8 mouse cellular contexts compared by ENCODE assay signal in the genomic region with DNA sequence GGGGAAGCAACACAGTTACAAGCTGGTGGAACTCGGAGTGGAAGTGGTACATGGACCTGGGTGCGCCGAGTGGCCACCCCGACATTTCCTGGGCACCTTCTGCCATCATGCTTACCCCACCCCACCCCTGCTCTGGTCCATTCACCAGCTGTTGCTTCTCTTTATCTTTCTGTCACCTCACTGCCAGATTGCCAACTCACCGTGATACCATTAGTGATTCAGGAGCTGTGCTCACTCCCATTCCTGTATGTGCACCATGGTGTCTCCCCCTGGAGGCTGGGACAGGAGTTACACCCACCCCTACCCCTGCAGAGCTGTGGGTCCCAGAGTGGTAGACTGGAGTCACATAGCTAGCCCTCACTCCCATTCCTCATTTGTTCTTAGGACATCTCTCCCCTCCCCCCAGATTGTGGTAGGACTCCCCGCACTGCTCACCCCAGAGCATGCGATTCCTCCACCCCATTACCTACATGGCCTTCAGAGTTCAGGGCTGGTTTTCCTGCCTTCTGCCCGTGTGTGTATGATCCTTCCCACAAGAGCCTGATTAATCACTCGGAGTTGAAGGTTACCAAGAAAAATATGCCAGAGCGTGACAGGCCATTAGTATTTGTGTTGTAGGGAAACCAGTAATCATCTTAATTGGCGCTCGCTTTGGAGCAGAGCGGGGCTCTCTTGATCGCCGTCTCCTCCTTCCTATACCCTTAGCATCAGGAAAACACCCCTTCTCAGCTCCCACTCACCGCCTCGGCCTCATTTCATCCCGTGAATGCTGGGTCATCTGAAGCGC. TPM values are rescaled to one million over a fixed set of nuclear protein-coding genes. Genes with fewer than 3 reads are reported as not detected.
DNase-seq lines count a peak whose midpoint lies in the region; ATAC-seq and TF ChIP-seq lines count a peak whose summit lies in the region.

No protein-coding gene starts in this region.

- no peak overlapping the region for H3K27ac ChIP-seq in intestine, postnatal 0 days (ENCODE audit: low read depth, low read length)
- no peak overlapping the region for H3K27ac ChIP-seq in intestine, embryonic 15.5 days
- no peak overlapping the region for H3K27ac ChIP-seq in lung, embryonic 14.5 days (ENCODE audit: low read depth)
- no peak overlapping the region for H3K27ac ChIP-seq in stomach, embryonic 16.5 days (ENCODE audit: low read length)

- H3K9me3 ChIP-seq in intestine, postnatal 0 days (ENCODE audit: control insufficient read depth), result no peaks in the 10 kb centered on the region
- H3K9me3 ChIP-seq in intestine, embryonic 15.5 days, result no peaks in the 10 kb centered on the region
- H3K9me3 ChIP-seq in lung, embryonic 14.5 days (ENCODE audit: low read depth, low read length), result no peaks in the 10 kb centered on the region
- no peaks in the 10 kb centered on the region for H3K9me3 ChIP-seq in stomach, embryonic 16.5 days (replicated peaks; ENCODE audit: control insufficient read depth, low read length)

- peak; percentile 80 for TF ChIP-seq CTCF in intestine, postnatal 0 days (IDR thresholded peaks at IDR 0.05; ENCODE audit: low read depth)
- peak; percentile 69 for TF ChIP-seq CTCF in lung, embryonic 14.5 days (IDR thresholded peaks at IDR 0.05; ENCODE audit: low read depth)

- no peak overlapping the region for H3K4me3 ChIP-seq in intestine, postnatal 0 days (ENCODE audit: low read depth, low read length)
- H3K4me3 ChIP-seq in intestine, embryonic 15.5 days (replicated peaks), result no peak overlapping the region
- H3K4me3 ChIP-seq in lung, embryonic 14.5 days (ENCODE audit: low read depth, low read length), result no peak overlapping the region
- no peak overlapping the region for H3K4me3 ChIP-seq in stomach, embryonic 16.5 days (replicated peaks; ENCODE audit: low read length)

- H3K27me3 ChIP-seq in intestine, postnatal 0 days (replicated peaks; ENCODE audit: control insufficient read depth, insufficient read depth, low read length), result no peaks in the 10 kb centered on the region
- H3K27me3 ChIP-seq in intestine, embryonic 15.5 days (replicated peaks), result no peaks in the 10 kb centered on the region
- no peaks in the 10 kb centered on the region for H3K27me3 ChIP-seq in lung, embryonic 14.5 days (ENCODE audit: insufficient read depth, low read length)
- no peaks in the 10 kb centered on the region for H3K27me3 ChIP-seq in stomach, embryonic 16.5 days (ENCODE audit: control insufficient read depth, insufficient read depth, low read length)

- H3K4me2 ChIP-seq in intestine, postnatal 0 days (replicated peaks; ENCODE audit: low read depth), result no peak overlapping the region
- no peak overlapping the region for H3K4me2 ChIP-seq in intestine, embryonic 15.5 days (replicated peaks)
- H3K4me2 ChIP-seq in lung, embryonic 14.5 days, result no peak overlapping the region
- H3K4me2 ChIP-seq in stomach, embryonic 16.5 days (ENCODE audit: low read depth, low read length), result no peak overlapping the region

- H3K9ac ChIP-seq in intestine, postnatal 0 days (ENCODE audit: low read depth, low read length), result no peak overlapping the region
- H3K9ac ChIP-seq in intestine, embryonic 15.5 days, result no peak overlapping the region
- H3K9ac ChIP-seq in lung, embryonic 14.5 days, result no peak overlapping the region
- H3K9ac ChIP-seq in stomach, embryonic 16.5 days (ENCODE audit: low read length), result no peak overlapping the region

- peak; percentile 31; the same call in 1 of the 2 replicates for ATAC-seq in intestine, postnatal 0 days
- ATAC-seq in intestine, embryonic 15.5 days, result no peak
- peak; percentile 39 for ATAC-seq in CD4-positive, CD25-positive, alpha-beta regulatory T cell, adult 4 months
- ATAC-seq in lung, embryonic 14.5 days (ENCODE audit: insufficient read depth), result no peak
- peak; percentile 18 for ATAC-seq in stomach, embryonic 16.5 days (ENCODE audit: insufficient read depth, low FRiP score)

- H3K4me1 ChIP-seq in intestine, postnatal 0 days (replicated peaks; ENCODE audit: control insufficient read depth, insufficient read depth, low read length), result no peaks in the 10 kb centered on the region
- H3K4me1 ChIP-seq in intestine, embryonic 15.5 days (replicated peaks), result no peaks in the 10 kb centered on the region
- no peaks in the 10 kb centered on the region for H3K4me1 ChIP-seq in lung, embryonic 14.5 days (ENCODE audit: insufficient read depth)
- no peaks in the 10 kb centered on the region for H3K4me1 ChIP-seq in stomach, embryonic 16.5 days (ENCODE audit: control insufficient read depth, insufficient read depth, low read length)

- 83% methylated on average over 19 of the region's 19 CpGs for WGBS in intestine, postnatal 0 days
- whole genome bisulfite sequencing in intestine, embryonic 15.5 days, result 86% methylated on average over 19 of the region's 19 CpGs
- 71% methylated on average over 19 of the region's 19 CpGs for WGBS in lung, embryonic 14.5 days
- 64% methylated on average over 19 of the region's 19 CpGs for WGBS in stomach, embryonic 16.5 days

- peak; percentile 42 to 45 for DNase-seq in adrenal gland, adult 18-20 months (ENCODE audit: low spot score in 2 of 2)
- peak; percentile 35 for DNase-seq in gastrocnemius, postnatal 10 days
- DNase-seq in lung, embryonic 14.5 days, result peak; percentile 32
- DNase-seq in frontal cortex, postnatal 14 days (ENCODE audit: low spot score in 2 of 2), result no peak

- 0 out of 2 replicates have a peak, but pooled peaks cover 8% of the 10 kb centered on the region for H3K36me3 ChIP-seq in intestine, postnatal 0 days (ENCODE audit: control insufficient read depth, insufficient read depth)
- H3K36me3 ChIP-seq in intestine, embryonic 15.5 days, result no peaks in the 10 kb centered on the region
- no peaks in the 10 kb centered on the region for H3K36me3 ChIP-seq in lung, embryonic 14.5 days (ENCODE audit: insufficient read depth)
- H3K36me3 ChIP-seq in stomach, embryonic 16.5 days (ENCODE audit: control insufficient read depth, insufficient read depth, low read length), result no peaks in the 10 kb centered on the region

RNA-seq across cellular contexts. Expression of a gene that starts 54.0 kb away (rescaled TPM):
- 19.3 and 21.2 TPM in 2 replicates for polyA plus RNA-seq in intestine, postnatal 0 days (2015; fragmentation: Nextera tagmentation; extraction: Ambion mirVana)
- 11.2 and 12.0 TPM in 2 replicates for polyA plus RNA-seq in intestine, embryonic 15.5 days (2015; fragmentation: Nextera tagmentation; extraction: Ambion mirVana)
- polyA plus RNA-seq in CD4-positive, CD25-positive, alpha-beta regulatory T cell, adult 4 months (2017; shearing (Covaris generic)), result 1 to 10 TPM; 5.7 to 8.4 TPM
- total RNA-seq in adrenal gland, adult 18-20 months (2021), result 10 to 100 TPM; 48.5 to 62.8 TPM
- total RNA-seq in gastrocnemius, postnatal 10 days (2021), result 10 to 100 TPM; 28.2 to 29.8 TPM
- polyA plus RNA-seq in lung, embryonic 14.5 days (2014; fragmentation: Nextera tagmentation; extraction: Ambion mirVana), result 15.9 and 16.7 TPM in 2 replicates
- 5.9 and 6.6 TPM in 2 replicates for polyA plus RNA-seq in stomach, embryonic 16.5 days (2015; fragmentation: Nextera tagmentation; extraction: Ambion mirVana)

Comparison
In these comparisons a context has a peak if more than half of its experiments do, and no peak if none do; other contexts are left out.
1. ATAC-seq: peak in intestine, postnatal 0 days (single experiment), CD4-positive, CD25-positive, alpha-beta regulatory T cell, adult 4 months (single experiment) and stomach, embryonic 16.5 days (single experiment); none in intestine, embryonic 15.5 days (single experiment) and lung, embryonic 14.5 days (single experiment).
2. DNase-seq: peak in adrenal gland, adult 18-20 months (2 of 2), gastrocnemius, postnatal 10 days (single experiment) and lung, embryonic 14.5 days (single experiment); none in frontal cortex, postnatal 14 days (0 of 2).